Mouse (Mus musculus) testis, postnatal 10 days (tissue): ENCODE measurements around the gene Mib2.

ENCODE experiments used
- DNase-seq: peaks from one replicate; pipeline ENCODE4 v3.0.0; 2021; ENCODE audit warnings: low spot score

Gene Mib2

DNA sequence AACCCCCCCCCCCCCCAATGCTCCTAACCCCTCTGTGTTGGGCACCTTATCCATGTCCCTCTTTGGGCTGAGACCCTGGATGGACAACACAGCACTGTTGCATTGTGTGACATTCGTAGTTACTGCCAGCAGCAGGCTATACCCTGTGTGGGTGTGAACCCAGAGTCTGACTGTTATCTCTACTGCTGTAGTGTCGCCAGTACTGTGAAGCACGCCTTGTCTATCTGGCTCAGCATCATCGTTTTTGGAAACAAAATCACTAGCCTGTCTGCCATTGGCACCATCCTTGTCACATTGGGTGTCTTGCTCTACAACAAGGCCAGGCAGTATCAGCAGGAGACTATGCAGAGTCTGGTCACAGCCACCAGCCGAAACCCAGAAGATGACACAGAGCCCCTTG is 50.7 kb downstream of the Mib2 start:
- no peak for DNase-seq

GRCm38 (mm10) chr4:155613264-155613663 is 55.7 kb downstream of the Mib2 start:
- no peak for DNase-seq

- DNase-seq: no peak
Measured at GRCm38 (mm10) chr4:155611860-155612259, 57.1 kb downstream of the Mib2 start.

DNA sequence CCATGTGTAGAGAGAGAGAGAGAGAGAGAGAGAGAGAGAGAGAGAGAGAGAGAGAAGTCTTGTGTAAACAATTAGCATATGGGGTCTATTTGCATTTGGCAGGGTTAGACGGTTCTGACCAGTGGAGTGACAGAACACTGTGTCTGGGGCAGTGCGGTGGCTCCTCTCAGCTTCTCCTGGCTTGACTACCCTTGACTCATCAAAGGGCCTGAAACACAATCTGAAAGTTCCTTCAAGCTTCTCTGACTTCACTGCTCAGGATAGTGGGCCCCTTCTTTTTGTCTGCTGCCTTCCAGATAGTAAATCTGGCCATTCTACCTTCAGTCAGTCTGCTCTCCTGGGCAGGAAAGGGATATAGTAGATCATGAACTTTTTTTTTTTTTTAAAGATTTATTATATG is 62.2 kb downstream of the Mib2 start:
- no peak for DNase-seq

DNA sequence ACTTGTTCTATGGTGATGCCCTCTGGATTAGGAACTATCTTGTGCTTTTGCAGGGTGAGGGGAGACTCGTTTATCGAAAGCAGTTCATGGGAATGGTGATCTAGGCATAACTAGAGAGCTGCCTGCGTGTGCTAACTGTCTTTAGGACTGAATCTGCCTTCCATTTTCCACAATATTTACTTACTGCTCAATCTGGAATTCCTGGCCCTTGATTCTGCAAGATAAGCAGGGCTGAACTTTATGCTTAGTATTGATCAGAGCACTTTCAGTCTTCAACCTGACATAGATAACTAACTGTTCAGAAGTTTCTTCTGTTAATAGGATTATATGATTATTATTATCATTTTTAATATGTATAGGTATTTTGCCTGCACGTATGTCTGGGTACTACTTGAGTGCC is 63.9 kb downstream of the Mib2 start:
- no peak for DNase-seq
